Mouse (Mus musculus) E14TG2a.4 (cell line): Measurements from ENCODE around the gene Trpm1.

Experiments
- H3K27me3 ChIP-seq: 2 replicates; pipeline ENCODE4 v1.6.1; 2014; ENCODE audit warnings: low read length, control low read depth; ENCODE audit not compliant: insufficient read depth
- H3K36me3 ChIP-seq: 2 replicates; pipeline ENCODE4 v1.6.1; 2014; ENCODE audit warnings: low read length, control low read depth; ENCODE audit not compliant: insufficient read depth
- H3K4me1 ChIP-seq: replicated peaks from 2 replicates; pipeline ENCODE4 v1.6.1; 2014; ENCODE audit warnings: low read depth, low read length, control low read depth
- H3K4me3 ChIP-seq: replicated peaks from 2 replicates; pipeline ENCODE4 v1.5.1; 2014; ENCODE audit warnings: mild to moderate bottlenecking, low read length
- H3K9me3 ChIP-seq: 2 replicates; pipeline ENCODE4 v1.6.1; 2014; ENCODE audit warnings: low read length, control low read depth
- CTCF ChIP-seq: conservative IDR thresholded peaks from 2 replicates; pipeline ENCODE4 v1.5.1; 2014; ENCODE audit warnings: low read length
- NANOG ChIP-seq: IDR thresholded peaks from 2 replicates; pipeline ENCODE4 v1.6.1; 2014; ENCODE audit warnings: borderline replicate concordance, low read length, mixed read lengths
- POU5F1 ChIP-seq: IDR thresholded peaks from 2 replicates; pipeline ENCODE4 v1.6.1; 2014; ENCODE audit warnings: low read length, borderline replicate concordance

Gene Trpm1

GRCm38 (mm10) chr7:64231996-64232395 is 78.4 kb downstream of the Trpm1 start:
- no peaks in the 10 kb centered on the region; the same call in 1 of the 2 replicates for H3K27me3 ChIP-seq
- no peaks in the 10 kb centered on the region for H3K36me3 ChIP-seq
- TF ChIP-seq CTCF (no peak), NANOG (no peak), POU5F1 (no peak)
- H3K4me3 ChIP-seq, result no peak overlapping the region
- no peaks in the 10 kb centered on the region for H3K4me1 ChIP-seq
- no peaks in the 10 kb centered on the region for H3K9me3 ChIP-seq

GRCm38 (mm10) chr7:64234310-64234820 is 80.7 kb downstream of the Trpm1 start:
- no peaks in the 10 kb centered on the region for H3K9me3 ChIP-seq
- peaks cover 4% of the 10 kb centered on the region; the same call in 1 of the 2 replicates for H3K4me1 ChIP-seq
- no peaks in the 10 kb centered on the region; the same call in 1 of the 2 replicates for H3K27me3 ChIP-seq
- TF ChIP-seq POU5F1 (no peak), CTCF (no peak), NANOG (no peak)
- H3K36me3 ChIP-seq, result no peaks in the 10 kb centered on the region
- no peak overlapping the region for H3K4me3 ChIP-seq

DNA sequence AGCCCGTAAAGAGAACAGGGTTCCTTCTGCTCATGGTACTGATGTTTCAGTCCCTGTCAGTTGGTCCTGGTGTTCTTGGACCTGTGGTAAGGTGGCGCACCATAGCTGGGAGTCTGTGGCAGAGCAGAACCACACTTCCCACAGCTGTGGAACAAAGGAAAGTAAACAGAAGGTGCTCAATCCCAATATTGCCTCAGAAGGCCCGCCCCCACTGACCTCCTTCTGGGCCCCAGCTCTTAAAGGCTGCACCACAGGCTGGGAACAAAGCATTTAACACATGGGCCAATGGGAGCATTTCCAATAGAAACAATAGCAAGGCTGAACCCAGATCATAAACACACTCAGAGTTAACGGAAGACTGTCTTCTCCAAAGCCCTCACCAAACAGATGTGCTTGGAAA is 82.9 kb downstream of the Trpm1 start:
- Histone ChIP-seq H3K4me1 (peaks cover 4% of the 10 kb centered on the region; the same call in 1 of the 2 replicates), H3K27me3 (no peaks in the 10 kb centered on the region; the same call in 1 of the 2 replicates), H3K4me3 (no peak overlapping the region), H3K9me3 (no peaks in the 10 kb centered on the region), H3K36me3 (no peaks in the 10 kb centered on the region)
- TF ChIP-seq CTCF, result no peak
- no peak for TF ChIP-seq NANOG
- no peak for TF ChIP-seq POU5F1

DNA sequence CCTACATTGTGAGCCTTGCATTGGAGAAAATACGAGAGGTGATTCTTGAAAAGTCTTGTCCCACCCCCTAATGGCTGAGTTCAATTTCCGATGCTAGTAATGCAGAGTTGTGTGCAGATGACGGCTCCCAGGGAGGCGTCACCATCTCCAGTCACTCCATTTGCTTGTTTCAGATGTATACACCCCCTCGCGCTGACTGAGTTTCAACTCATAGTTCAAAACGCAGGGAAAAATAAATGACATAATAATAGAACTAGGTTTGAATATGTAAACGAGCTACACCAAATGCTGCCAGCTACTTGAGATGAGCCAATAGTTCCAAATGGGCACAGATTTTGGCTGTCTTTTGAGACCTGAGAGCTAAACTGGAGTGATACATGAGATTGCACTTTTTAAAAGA is 84.1 kb downstream of the Trpm1 start:
- Histone ChIP-seq H3K27me3 (no peaks in the 10 kb centered on the region; the same call in 1 of the 2 replicates), H3K9me3 (no peaks in the 10 kb centered on the region), H3K36me3 (no peaks in the 10 kb centered on the region), H3K4me3 (no peak overlapping the region), H3K4me1 (peaks cover 4% of the 10 kb centered on the region; the same call in 1 of the 2 replicates)
- no peak for TF ChIP-seq NANOG
- no peak for TF ChIP-seq POU5F1
- TF ChIP-seq CTCF, result no peak

DNA sequence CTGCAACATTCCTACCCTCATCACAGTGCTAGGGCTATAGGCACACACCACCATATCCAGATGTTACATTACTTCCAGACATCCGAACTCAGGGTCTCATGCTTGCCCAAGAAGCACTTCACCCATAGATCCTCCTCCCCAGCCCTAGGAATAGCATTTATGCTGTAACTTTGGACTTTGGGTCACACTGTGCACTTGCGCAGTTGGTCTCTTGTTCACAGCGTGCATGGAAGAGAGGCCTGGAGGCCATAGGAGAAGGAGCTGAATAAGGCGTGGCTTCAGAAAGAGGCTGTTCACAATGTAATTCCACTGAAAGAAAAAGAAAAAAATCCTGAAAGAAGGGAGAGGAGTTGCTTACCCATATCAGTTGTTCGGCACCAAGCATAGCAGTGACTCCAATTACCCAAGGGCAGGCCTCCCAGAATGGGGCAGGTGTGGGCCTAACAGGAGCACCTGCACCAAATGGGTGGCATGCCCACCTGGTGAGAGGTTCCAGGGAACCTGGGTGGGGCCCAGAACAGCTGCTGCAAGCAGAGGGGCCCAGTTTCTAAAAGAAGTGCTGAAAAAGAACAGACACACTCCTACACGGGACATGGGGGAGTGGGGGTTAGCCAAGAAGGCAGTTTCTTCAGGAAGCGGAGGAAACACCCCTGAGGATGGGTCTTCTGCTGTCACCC is 84.9 kb downstream of the Trpm1 start:
- Histone ChIP-seq H3K9me3 (no peaks in the 10 kb centered on the region), H3K4me3 (no peak overlapping the region), H3K4me1 (peaks cover 4% of the 10 kb centered on the region; the same call in 1 of the 2 replicates), H3K36me3 (no peaks in the 10 kb centered on the region), H3K27me3 (no peaks in the 10 kb centered on the region; the same call in 1 of the 2 replicates)
- no peak for TF ChIP-seq NANOG
- no peak for TF ChIP-seq POU5F1
- no peak for TF ChIP-seq CTCF

DNA sequence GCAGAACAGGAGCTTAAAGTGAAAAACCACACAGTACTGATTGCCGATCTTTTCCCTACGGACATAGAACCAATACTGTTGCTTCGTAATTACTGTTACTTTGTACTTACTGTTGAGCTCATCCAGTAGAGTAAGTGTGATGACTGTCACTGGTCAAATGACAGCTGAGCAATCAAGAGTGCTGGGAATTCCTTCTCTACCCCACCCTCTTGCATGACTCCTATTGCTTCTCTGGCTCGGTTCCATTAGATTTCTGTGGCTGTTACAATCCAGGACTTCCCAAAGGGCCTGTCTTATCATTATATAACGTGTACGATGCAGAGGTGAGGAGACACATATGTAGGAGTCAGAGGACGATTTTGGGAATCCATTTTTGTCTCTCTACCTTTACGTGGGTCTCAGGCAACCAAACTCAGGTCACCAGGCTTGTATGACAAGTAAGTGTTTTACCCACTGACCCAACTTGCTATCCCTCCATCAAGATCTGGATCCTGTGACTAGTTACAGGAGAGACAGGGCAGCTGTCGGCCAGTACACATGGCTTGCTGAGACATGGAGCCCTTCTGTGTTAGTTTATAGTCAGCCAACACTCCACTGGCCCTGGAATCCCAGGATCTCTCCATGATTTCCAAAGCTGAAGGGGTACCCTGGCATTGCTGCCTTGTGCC is 85.6 kb downstream of the Trpm1 start:
- H3K4me1 ChIP-seq, result peaks cover 4% of the 10 kb centered on the region; the same call in 1 of the 2 replicates
- no peaks in the 10 kb centered on the region; the same call in 1 of the 2 replicates for H3K27me3 ChIP-seq
- no peaks in the 10 kb centered on the region for H3K36me3 ChIP-seq
- no peak for TF ChIP-seq POU5F1
- TF ChIP-seq NANOG, result no peak
- TF ChIP-seq CTCF, result no peak
- no peaks in the 10 kb centered on the region for H3K9me3 ChIP-seq
- H3K4me3 ChIP-seq, result no peak overlapping the region

- H3K4me1 ChIP-seq, result peaks cover 4% of the 10 kb centered on the region; the same call in 1 of the 2 replicates
- H3K36me3 ChIP-seq, result no peaks in the 10 kb centered on the region
- H3K4me3 ChIP-seq, result no peak overlapping the region
- H3K9me3 ChIP-seq, result no peaks in the 10 kb centered on the region
- H3K27me3 ChIP-seq, result no peaks in the 10 kb centered on the region
- TF ChIP-seq CTCF, result no peak
- no peak for TF ChIP-seq NANOG
- no peak for TF ChIP-seq POU5F1
These were observed 86.2 kb downstream of the Trpm1 start for GRCm38 (mm10) chr7:64239806-64240315.

DNA sequence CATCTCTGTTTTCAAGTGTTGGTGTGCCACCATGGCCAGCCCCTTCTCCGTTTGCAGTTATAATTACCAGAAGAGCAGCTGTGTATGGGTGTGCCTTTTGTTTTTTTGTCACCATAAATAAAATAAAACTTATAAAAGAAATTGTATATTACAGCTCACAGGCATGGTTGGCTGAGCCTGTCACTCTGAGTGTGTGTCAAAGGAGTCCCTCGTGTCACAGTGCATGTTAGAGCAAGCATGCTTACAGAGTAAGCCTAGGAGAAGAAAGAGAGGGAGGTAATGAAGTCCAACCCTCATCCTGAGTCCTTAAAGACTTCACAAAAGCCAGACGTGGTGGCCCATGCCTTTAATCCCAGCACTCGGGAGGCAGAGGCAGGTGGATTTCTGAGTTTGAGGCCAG is 88.8 kb downstream of the Trpm1 start:
- Histone ChIP-seq H3K4me1 (peaks cover 4% of the 10 kb centered on the region; the same call in 1 of the 2 replicates), H3K4me3 (no peak overlapping the region), H3K36me3 (no peaks in the 10 kb centered on the region), H3K27me3 (no peaks in the 10 kb centered on the region), H3K9me3 (no peaks in the 10 kb centered on the region)
- TF ChIP-seq NANOG (no peak), POU5F1 (no peak), CTCF (no peak)
